Mouse (Mus musculus) neural tube, embryonic 13.5 days (tissue): Measurements from ENCODE around the gene Sdhb. TPM values are rescaled to one million over a fixed set of nuclear protein-coding genes. Genes with fewer than 3 reads are reported as not detected.

Experiments
- ATAC-seq: fragments of 200-750 bp; cut with Nextera tagmentation; 2 replicates; pipeline ENCODE4 v1.8.0; 2017; ENCODE audit warnings: low read depth, mild to moderate bottlenecking, moderate TSS enrichment, moderate library complexity
- H3K27ac ChIP-seq: fragments of 300-500 bp; sonication (generic); replicated peaks from 2 replicates; pipeline ENCODE4 v1.5.1; 2015; ENCODE audit warnings: moderate library complexity, mild to moderate bottlenecking, inconsistent platforms
- H3K27me3 ChIP-seq: fragments of 300-500 bp; sonication (generic); 2 replicates; pipeline ENCODE4 v1.6.1; 2015; ENCODE audit warnings: mild to moderate bottlenecking, inconsistent platforms
- H3K36me3 ChIP-seq: fragments of 300-500 bp; sonication (generic); 2 replicates; pipeline ENCODE4 v1.6.1; 2015; ENCODE audit warnings: mild to moderate bottlenecking, inconsistent platforms
- H3K4me1 ChIP-seq: fragments of 300-500 bp; sonication (generic); replicated peaks from 2 replicates; pipeline ENCODE4 v1.6.1; 2015; ENCODE audit warnings: inconsistent platforms
- H3K4me2 ChIP-seq: fragments of 300-500 bp; sonication (generic); 2 replicates; pipeline ENCODE4 v1.6.1; 2015; ENCODE audit warnings: inconsistent platforms, mild to moderate bottlenecking, moderate library complexity
- H3K4me3 ChIP-seq: fragments of 300-500 bp; sonication (generic); 2 replicates; pipeline ENCODE4 v1.5.1; 2015; ENCODE audit warnings: mild to moderate bottlenecking, inconsistent platforms
- H3K9ac ChIP-seq: fragments of 300-500 bp; sonication (generic); 2 replicates; pipeline ENCODE4 v1.6.1; 2015; ENCODE audit warnings: moderate library complexity, mild to moderate bottlenecking, inconsistent platforms
- H3K9me3 ChIP-seq: fragments of 300-500 bp; sonication (generic); 2 replicates; pipeline ENCODE4 v1.6.1; 2016; ENCODE audit warnings: inconsistent platforms
- WGBS: fragments of 180-500 bp; shearing (Covaris S2); methylation state at CpG from one replicate; pipeline ENCODE4 v1.1.7; 2015; 5-methylcytosine and 5-hydroxymethylcytosine counted together
- polyA plus RNA-seq: library from polyadenylated mRNA; unstranded; fragments of >200 nt; fragmentation: Nextera tagmentation; extraction: Ambion mirVana; gene quantifications from 2 replicates; pipeline ENCODE4 v1.2.1, GENCODE M21; 2015

Gene Sdhb
- polyA plus RNA-seq, 1 experiment from 2014 or later, result 497 TPM

- no peaks in the 10 kb centered on the region for H3K27me3 ChIP-seq
- WGBS, result 46% methylated on average over 11 of the region's 11 CpGs
- peak; percentile 55 for ATAC-seq
- H3K9ac ChIP-seq, result peak overlapping the region; percentile 51; the same call in 1 of the 2 replicates
- H3K9me3 ChIP-seq, result no peaks in the 10 kb centered on the region
- H3K4me3 ChIP-seq, result no peak overlapping the region
- H3K27ac ChIP-seq, result peak overlapping the region; percentile 91
- H3K36me3 ChIP-seq, result peaks cover 59% of the 10 kb centered on the region
- H3K4me1 ChIP-seq, result peaks cover 52% of the 10 kb centered on the region
- H3K4me2 ChIP-seq, result 0 out of 2 replicates have a peak overlapping the region, but pooled peaks have one; percentile 16
Measured at GRCm38 (mm10) chr4:141021614-141021929, 60.6 kb downstream of the Sdhb start.

- peaks cover 66% of the 10 kb centered on the region for H3K36me3 ChIP-seq
- 83% methylated on average over 9 of the region's 9 CpGs for WGBS
- no peak for ATAC-seq
- H3K4me3 ChIP-seq, result no peak overlapping the region
- H3K9ac ChIP-seq, result no peak overlapping the region
- H3K27ac ChIP-seq, result no peak overlapping the region
- no peaks in the 10 kb centered on the region for H3K27me3 ChIP-seq
- no peak overlapping the region for H3K4me2 ChIP-seq
- peaks cover 34% of the 10 kb centered on the region for H3K4me1 ChIP-seq
- H3K9me3 ChIP-seq, result no peaks in the 10 kb centered on the region
Measured at GRCm38 (mm10) chr4:141024052-141024451, 63.0 kb downstream of the Sdhb start.

GRCm38 (mm10) chr4:141024992-141025391 lies 64.0 kb downstream of the Sdhb start:
- Histone ChIP-seq H3K27ac (no peak overlapping the region), H3K4me2 (no peak overlapping the region), H3K9ac (no peak overlapping the region), H3K36me3 (peaks cover 67% of the 10 kb centered on the region), H3K27me3 (no peaks in the 10 kb centered on the region), H3K4me3 (no peak overlapping the region), H3K4me1 (peaks cover 24% of the 10 kb centered on the region), H3K9me3 (no peaks in the 10 kb centered on the region)
- WGBS, result 74% methylated on average over 27 of the region's 27 CpGs
- ATAC-seq, result no peak

Other genes starting within 250 kb of the Sdhb start
- not detected in 2 replicates for gene Padi6, start 218.6 kb upstream of the Sdhb start, polyA plus RNA-seq
- 0.08 and 0.12 TPM in 2 replicates for gene Padi4, start 187.0 kb upstream of the Sdhb start, polyA plus RNA-seq
- not detected in 2 replicates for gene Padi3, start 150.6 kb upstream of the Sdhb start, polyA plus RNA-seq
- 0.10 and 0.11 TPM in 2 replicates for gene Padi1, start 115.4 kb upstream of the Sdhb start, polyA plus RNA-seq
- 4.4 and 6.0 TPM in 2 replicates for gene Padi2, start 54.9 kb upstream of the Sdhb start, polyA plus RNA-seq
- gene Atp13a2, start 25.7 kb downstream of the Sdhb start, polyA plus RNA-seq, result 133 and 144 TPM in 2 replicates
- 248 and 255 TPM in 2 replicates for gene Mfap2, start 49.2 kb downstream of the Sdhb start, polyA plus RNA-seq
- gene Crocc, start 99.3 kb downstream of the Sdhb start, polyA plus RNA-seq, result 4.9 and 7.2 TPM in 2 replicates
- 55.5 and 58.7 TPM in 2 replicates for gene Necap2, start 117.2 kb downstream of the Sdhb start, polyA plus RNA-seq
- gene Spata21, start 127.1 kb downstream of the Sdhb start, polyA plus RNA-seq, result not detected in 2 replicates
- gene Szrd1, start 178.6 kb downstream of the Sdhb start, polyA plus RNA-seq, result 23.4 and 27.2 TPM in 2 replicates
- gene Fbxo42, start 186.7 kb downstream of the Sdhb start, polyA plus RNA-seq, result 23.2 and 24.2 TPM in 2 replicates